Mouse (Mus musculus): ENCODE data around the gene Vmn1r114.
"Not testable (repeated sequence)": the region's sequence is repeated elsewhere in the genome, so short reads cannot be mapped to it uniquely, and the experiment has no call there.

Gene Vmn1r114

DNA sequence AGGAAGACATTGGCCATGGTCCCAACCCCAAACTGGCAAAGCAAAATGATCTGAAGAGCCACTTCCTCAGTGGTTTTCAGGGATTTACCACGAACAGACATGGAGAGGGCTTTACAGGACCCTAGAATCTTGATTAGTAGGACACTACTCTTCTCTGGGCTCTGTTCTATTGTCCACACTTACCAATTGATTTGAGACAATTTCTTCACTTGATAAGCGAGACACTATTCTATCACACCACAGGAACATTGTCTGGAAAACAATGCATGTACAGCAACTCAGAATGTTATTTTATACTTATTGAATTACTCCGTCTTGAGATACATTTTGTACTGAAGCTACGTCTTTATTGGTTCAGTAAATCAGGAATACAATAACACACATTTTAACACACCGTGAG lies at the start of gene Vmn1r114:
Gene Vmn1r114, minus strand, starts transcription at position 101 of the 400 bp plus-strand sequence.
- DNase-seq, result not testable (repeated sequence)

DNA sequence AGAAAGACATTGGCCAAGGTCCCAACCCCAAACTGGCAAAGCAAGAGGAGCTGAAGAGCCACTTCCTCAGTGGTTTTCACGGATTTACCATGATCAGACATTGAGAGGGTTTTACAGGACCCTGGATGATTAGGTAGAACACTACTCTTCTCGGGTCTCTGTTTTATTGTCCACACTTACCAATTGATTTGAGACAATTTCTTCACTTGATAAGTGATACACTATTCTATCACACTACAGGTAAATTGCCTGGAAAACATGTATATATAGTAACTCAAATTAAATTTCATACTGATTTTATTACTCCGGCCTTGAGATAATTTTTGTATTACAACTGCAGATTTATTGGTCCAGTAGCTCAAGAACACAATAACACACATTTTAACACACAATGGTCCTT lies 32.9 kb upstream of the Vmn1r114 start, which contains the start of gene Vmn1r115:
Gene Vmn1r115, minus strand, starts transcription at position 101 of the 400 bp plus-strand sequence.
- DNase-seq, result not testable (repeated sequence)

DNA sequence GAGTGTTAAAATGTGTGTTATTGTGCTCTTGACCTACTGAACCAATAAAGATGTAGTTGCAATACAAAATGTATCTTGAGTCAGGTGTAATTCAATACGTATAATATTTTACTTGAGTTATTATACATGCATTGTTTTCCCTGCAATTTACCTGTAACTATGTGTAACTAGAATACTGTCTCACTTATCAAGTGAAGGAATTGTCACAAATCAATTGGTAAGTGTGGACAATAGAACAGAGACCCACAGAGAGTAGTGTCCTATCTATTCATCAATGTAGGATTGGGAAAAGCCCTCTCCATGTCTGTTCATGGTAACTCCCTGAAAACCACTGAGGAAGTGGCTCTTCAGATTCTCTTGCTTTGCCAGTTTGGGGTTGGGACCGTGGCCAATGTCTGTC lies 25.0 kb downstream of the Vmn1r114 start, which contains the start of gene Vmn1r113:
Gene Vmn1r113, plus strand, starts transcription at position 301 of the 400 bp plus-strand sequence.
- DNase-seq, result not testable (repeated sequence)

DNA sequence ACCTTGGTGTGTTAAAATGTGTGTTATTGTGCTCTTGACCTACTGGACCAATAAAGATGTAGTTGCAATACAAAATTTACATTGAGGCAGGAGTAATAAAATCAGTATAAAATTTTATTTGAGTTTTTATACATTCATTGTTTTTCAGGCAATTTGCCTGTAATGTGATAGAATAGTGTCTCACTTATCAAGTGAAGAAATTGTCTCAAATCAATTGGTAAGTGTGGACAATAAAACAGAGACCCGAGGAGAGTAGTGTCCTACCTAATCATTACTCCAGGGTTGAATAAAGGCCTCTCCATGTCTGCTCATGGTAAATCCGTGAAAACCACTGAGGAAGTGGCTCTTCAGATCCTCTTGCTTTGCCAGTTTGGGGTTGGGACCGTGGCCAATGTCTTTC lies 41.1 kb downstream of the Vmn1r114 start, which contains the start of gene Vmn1r112:
Gene Vmn1r112, plus strand, starts transcription at position 301 of the 400 bp plus-strand sequence.
- not testable (repeated sequence) for DNase-seq

Data from kidney, postnatal 25 days (tissue).